Mouse (Mus musculus) large intestine, adult 2 months (tissue): Measurements from ENCODE around the gene Mecom. TPM values are rescaled to one million over a fixed set of nuclear protein-coding genes. Genes with fewer than 3 reads are reported as not detected.

Source experiments
- DNase-seq: peaks from one replicate; pipeline ENCODE4 v3.0.0-alpha.2; 2012; ENCODE audit warnings: low read depth, low spot score
- WGBS: fragments of 180-500 bp; shearing (Covaris S2); methylation state at CpG from one replicate; pipeline ENCODE4 v1.1.7; 2018; 5-methylcytosine and 5-hydroxymethylcytosine counted together
- polyA plus RNA-seq: library from polyadenylated mRNA; depleted of rRNA; stranded (reverse); fragments of >200 nt; gene quantifications from 2 replicates; pipeline ENCODE4 v1.2.3, GENCODE M21; 2012

Mecom gene
- polyA plus RNA-seq, 1 experiment: 4.4 TPM

DNA sequence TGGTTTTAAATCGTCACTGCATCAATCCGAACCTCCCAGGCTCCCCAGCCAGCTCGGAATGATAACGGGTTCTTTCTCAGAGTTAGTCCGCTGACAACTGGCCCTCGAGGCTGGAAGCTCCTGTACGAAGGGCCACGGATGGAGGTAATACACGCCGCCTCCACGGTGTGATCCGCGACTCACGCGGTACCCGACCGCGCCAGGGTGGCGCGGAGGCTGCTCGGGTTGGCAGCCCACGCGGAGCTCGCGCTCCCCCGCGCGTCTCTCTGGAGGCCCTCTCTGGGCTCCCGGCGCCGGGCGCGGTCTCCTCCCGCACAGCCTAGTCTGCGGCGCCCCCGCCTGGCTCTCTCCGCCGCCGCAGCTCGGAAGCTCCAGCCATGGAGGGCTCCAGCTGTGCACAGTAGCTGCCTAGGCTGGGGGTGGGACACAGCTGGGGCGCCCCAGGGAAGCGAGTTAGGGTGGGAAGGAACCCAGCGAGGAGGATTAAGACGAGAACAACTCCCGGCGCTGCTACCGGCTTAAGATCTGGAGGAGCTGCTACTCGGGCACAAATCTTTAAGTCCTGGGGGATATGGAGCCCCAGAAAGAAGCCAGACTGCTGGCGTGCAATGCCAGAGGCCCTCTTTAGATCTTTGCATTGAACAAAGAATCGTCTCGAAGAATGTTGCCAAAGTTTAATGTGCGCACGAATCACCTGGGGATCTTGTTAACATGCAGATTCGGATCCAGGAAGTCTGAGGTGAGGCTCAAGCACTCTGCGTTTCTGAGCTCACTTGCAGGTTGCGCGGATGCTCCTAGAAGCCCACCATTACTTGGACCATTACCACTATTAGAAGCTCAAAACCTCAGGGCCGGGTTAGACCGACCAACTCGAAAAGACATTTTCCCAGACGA is 32.7 kb downstream of the Mecom start:
- 2% methylated on average over 62 of the region's 62 CpGs for WGBS
- no peak for DNase-seq

DNA sequence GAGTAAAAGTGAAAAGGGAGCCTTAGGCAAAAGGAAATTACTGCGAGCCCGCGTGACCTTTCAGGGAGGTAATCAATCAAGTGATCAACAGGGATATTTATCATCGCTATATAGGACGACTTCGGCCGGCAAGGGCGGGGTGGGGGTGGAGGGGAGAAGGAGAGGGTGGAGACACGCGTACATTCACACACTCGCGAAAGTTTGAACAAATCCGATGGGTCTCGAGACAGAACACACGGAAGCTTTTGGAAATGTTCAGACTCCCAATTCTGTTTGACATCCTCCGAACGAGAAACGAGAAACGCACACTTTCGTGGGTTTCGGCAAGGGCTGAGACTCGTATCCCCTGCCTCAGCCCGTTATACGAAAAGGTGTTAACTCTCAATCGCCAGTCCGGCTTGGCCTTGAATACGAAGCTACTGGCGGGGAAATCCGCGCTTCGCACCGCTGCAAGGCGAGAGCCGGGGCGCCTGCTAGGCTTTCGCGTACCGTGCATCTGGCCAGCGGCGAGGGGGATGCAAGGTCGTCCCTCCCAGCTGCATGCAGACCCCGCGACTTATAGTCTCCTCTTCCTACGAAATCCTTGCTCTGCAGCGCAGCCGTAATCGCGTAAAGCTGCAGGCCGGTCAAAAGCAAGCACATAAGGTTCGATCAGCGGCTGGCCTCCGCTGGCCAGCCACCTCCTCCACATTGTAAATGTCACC is 33.6 kb downstream of the Mecom start:
- no peak for DNase-seq
- WGBS: 2% methylated on average over 52 of the region's 52 CpGs

DNA sequence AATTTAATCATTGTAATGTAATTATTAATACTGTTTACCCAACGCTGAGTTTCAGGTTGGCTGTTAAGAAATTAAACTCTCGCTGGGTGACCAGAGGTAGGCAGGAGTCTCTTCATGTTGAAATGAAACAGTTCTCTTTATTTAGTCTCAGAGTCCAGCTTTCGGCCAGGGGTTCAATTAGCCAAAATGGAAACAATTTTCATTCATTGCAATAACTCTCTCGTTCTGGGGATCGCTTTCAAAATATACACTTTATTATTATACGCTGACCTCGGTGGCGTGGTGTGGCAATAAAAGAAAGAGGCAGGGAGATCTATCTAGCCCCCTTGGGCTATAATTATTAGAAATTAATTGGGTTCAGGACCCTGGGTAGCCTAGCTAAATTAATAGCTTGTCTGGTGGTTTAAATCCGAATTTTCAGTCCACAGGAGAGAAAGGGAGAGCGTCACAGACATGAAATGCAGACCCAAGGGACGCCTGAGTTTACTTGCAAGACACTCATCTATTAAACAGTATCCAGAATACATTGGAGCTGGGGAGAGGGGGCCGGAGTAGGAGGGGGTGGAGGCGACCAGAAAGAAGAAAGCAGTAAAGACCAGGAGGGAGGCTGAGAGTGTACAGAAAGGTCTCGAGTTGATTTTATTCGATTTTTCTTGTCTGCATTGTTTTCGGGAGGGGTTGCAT is 34.4 kb downstream of the Mecom start:
- WGBS: 51% methylated on average over 16 of the region's 16 CpGs
- DNase-seq: no peak

DNA sequence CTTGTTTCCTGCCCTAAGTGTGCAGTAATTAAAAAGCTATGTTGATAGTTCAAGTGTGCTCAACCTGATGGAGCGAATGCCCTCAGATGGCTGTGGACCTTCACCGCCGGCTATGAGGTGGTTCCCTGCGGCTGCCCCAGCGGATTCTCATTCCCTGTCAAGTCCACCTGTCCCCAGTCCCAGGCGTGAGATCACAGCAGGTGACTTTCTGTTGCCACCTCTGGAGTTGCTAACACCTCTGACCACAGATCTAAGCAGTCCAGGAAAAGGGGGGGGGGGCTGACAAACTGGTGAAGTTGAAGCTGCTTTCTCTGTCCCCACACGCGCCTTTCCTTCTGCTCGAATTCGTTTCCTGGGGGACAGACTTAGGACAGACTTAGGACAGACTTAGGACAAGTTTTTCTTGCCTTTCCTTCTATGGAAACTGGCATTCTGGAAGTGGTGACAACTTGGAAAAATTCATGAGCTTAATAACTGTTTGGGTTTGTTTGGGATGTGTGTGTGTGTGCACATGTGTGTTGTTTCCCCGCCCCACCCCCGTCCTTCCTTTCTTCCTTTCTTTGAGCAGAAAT is 35.3 kb downstream of the Mecom start:
- WGBS: 64% methylated on average over 12 of the region's 12 CpGs
- no peak for DNase-seq

DNA sequence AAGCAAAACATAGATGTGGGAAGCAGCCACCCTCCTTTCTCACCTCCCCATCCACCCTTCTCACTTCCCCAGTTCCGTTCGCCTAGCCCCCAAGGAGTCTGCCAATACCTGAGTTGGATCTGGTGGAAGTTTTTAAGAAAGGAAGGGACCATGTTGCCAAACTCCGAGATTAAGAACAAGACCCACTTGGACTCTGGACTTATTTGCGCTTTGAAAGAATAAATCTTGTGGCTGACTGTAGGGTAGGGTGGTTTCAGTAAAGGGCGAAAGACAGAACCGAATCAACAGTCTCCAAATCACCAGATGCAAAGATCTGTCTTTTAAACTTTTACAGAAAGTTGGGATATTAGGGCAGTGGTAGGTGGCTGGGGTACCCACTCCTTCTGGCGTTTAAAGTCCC is 36.0 kb downstream of the Mecom start:
- 60% methylated on average over 7 of the region's 7 CpGs for WGBS
- no peak for DNase-seq

DNA sequence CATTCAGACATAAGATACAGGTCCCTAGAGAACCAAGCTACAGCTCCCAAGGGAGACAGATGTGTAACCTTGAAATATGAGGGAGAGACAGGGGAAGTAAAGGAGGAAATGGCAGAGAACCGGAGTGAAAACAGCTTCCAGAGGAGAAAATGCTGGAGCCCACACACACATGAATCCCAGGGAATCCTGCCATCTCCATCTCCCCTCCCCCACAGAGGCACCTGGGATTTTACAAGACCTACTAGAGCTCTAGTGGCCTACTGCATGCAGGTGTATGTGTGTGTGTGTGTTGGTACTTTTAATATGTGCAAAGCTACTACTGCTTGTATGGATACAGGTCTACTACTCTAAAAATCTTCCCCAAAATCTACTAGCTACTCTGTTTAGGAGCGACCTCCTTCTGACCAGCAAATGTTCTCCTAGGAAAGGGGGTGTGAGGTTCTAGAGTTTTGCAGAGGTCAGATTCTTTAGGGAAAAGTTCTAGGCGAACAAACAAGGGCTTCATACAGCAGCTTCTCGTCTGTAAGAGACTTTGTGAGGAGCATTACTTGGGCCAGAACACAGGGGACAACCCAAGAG is 36.7 kb downstream of the Mecom start:
- WGBS: 69% methylated on average over 4 of the region's 4 CpGs
- no peak for DNase-seq

DNA sequence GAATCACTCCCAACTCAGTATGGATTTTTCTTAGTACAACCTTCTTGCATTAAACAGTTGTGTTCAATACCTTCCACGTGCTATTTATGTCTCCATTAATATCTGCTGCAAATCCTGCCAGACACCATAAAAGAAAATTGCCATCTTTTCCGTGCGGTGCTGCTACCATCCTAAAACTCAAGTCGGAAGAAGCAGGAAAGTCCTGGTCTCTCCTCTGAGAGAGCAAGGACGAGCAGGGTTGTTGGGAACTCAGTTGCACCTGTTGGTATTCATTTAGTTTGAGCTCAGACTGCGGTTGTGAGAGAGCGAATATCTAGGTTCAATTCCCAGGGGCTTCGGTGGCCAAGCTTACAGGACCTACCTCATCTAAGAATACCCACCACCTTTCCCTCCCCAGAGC is 37.2 kb downstream of the Mecom start:
- DNase-seq: no peak
- 69% methylated on average over 8 of the region's 8 CpGs for WGBS

DNA sequence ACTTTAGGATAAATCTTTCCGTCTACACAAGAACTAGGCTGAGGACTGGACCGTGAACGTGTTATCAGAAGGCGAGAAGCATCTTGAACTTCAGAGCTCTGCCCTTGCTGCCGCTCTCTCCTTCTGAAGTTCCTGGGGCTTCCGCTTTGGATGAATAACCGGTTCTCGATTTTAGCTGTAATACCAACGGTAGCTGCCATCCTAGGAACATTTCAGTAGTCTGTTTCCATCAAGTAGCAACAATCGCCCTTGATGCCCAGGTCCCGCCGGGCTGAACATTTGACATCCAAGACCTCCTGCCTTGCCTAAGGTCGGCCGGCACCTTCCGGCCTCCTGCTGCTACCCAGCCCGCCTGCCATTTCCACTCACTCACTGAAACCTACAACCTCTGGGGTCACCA is 37.7 kb downstream of the Mecom start:
- no peak for DNase-seq
- 39% methylated on average over 16 of the region's 16 CpGs for WGBS

DNA sequence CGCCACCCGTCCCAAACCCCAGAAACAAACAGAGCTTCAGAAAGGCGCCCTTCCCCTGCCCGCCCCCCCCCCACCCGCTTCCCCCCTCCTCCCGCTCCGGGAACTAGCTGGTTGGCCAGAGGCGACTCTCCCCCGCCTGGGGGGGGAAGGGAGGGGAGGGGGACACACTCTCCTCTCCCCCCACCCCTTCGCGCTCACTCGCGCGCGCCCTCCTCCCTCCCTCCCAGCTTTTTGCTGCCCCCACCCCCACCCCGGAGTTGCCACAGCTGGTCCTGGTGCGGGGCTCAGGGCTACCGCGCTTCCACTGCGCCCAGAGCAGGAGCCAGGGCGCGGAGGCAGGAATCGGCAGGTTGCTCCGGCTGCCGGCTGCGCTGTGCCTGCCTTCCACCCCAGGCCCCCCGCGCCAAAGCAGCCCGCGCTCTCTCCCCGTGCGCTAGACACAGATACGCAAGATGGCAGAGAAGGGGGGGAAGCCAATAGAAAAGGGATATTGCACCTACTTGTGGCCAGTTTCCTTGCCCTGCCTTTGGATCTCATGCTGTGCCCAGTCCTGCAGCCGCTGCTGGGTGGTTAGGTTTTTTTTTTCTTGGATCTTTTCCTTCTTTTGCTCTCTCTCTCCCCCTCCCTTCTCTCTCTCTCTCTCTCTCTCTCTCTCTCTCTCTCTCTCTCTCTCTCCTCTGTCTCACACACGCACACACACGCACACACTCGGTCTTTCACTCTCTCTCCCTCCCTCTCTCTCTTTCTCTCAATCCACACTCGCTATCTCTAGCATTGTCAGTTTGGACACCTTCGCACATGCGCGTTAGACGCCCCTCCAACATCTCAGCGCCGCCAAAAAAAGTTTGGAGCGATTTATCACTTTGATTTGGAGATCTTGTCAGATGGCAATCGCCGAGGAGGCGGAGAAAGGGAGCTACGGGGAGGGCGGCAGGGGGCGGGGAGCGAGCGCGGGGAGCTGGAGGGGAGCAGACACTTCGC is 38.6 kb downstream of the Mecom start:
- no peak for DNase-seq
- WGBS: 2% methylated on average over 49 of the region's 55 CpGs

DNA sequence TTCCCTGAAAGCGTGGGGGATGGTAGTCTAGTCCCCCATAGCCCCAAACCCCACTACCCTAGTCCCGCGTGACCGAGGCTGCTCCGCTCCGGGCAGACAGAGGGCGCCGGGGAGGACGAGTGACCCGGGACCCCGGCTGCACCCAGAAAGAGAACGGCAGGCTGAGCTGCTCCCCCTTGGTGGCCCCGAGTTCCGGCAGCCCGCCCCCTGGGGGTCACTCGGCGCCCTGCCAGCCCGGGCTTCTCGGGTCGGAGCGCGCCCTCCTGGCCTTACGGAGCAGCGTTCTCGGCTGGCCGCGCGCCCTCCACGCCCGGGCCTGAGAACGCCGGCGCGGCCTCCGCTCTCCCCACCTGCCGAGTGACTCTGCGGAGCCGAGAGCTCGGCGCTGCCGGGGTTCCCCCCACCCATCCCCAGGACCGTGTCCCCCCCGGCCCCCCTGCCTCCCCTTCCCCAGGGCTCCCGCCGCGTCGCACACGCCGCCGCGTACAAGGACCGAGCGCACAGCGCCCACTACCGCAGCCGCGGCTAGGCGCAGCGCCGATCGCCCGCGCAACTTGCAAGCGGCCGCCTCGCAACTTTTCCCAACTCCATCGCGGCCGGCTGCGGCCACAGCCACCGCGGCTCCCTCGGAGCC is 39.4 kb downstream of the Mecom start:
- WGBS: under 1% methylated on average over 65 of the region's 73 CpGs
- no peak for DNase-seq

DNA sequence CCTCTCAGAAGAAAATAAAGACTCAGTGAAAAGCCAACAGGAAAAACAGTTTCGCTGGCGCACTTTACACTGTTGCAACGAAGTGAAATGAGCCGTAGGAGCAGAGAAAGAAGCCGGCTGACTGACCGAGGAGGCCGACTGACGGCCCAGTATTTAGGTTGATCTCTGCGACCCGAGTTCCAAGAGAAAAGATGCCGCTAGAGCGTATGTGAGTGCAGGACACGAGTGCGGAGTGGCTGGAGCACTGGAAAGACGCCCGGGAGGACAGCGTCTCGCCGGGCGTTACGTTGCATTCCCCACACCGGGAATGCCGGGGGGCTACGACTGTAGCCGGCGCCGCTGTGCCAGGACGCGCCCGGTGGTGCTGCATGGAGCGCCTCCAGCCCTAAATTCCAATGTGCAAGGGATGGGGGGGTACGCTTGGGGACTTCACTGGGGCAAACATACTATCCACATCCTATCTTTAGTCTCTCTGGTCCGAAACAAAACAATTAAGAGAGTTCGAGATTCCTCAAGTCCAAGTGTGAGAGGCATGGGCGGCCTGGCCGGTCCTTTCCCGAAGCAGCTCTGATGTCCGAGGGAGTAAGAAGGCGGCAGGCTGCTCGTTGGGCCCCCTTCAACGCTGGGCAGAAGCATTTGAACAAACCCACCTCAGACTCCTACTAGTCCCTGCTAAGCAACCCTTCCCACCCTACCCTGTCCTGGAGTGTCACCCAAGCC is 40.1 kb downstream of the Mecom start:
- 1% methylated on average over 41 of the region's 41 CpGs for WGBS
- no peak for DNase-seq

DNA sequence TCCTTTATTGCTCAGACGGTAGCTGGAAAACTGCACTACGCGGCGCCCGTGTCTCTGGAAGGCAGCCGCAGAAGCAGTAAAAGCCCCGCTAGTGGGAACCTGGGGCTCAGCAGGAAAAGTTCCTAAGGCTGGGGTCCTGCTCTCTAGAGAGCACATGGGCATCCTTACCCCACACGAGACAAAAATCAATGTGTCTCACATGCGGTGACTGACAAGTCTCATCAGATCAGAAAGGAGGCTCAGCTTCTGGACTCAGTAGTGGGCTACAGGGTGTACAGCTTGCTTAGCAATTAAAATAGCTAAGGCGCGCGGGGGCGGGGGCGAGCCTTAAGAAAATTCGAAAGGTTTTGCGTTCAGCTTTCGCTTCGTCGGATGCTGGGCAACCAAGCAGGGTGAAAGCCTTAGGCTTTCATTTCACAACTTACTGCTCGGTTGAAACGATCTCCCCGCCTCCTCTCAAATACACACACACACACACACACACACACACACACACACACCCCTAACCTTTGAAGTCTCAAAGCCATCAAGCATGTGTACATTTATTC is 40.7 kb downstream of the Mecom start:
- DNase-seq: no peak
- WGBS: 1% methylated on average over 22 of the region's 22 CpGs

DNA sequence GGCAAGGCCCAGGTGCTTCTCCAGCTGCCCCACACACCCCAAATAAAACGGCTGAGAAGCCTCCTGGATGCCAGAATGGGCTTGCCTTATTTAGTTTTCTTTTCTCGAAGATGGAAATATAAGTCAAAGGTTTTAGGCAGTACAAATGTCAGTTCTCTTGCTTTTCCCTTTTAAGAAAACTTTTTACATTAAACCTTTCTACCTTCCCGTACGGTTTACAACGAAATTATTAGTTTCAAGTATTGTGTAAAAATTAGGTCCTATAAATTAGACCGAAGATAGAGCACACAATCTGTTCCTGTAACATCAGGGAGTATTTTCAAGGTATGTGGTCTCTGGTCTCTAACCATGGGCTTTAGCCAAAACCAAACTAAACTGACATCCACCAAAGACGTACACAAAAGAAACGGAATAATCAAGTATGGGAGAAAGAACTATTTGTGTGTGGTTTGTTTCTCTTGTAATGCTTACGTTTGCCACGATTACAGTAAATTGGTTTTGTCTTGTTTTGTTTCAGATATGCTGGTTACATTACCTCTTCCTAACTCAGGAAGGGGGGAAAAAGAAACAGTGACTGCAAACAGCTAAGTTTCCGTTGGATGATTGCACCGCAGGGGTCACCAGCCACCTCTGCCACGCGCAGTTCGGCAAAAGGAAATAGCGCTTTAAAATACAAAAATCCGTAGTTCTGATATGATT is 41.3 kb downstream of the Mecom start:
- WGBS: 7% methylated on average over 17 of the region's 17 CpGs
- no peak for DNase-seq

DNA sequence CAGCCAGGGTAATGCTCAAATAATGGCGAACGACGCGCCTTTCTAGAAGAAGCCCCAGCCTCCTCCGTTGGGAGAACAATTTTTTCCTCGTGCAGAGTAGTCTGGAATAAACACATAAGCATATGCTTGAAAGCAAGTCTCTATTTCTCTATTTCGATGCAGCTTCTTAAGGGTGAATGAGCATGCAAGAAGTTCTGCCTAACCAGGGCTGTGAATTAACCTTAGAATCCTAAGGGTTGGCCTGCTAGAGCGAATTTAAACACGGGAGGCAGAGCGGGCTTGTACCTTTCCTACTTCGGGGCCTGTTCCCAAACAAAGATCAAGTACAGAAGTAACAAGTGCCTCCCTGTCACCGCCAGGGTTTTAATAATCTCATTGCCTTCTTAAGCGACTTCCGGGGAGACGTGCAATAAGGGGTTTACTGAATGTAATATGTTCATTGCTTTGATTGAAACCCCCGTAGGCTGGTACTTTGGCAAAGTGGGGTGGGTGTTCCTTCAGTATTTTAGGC is 42.0 kb downstream of the Mecom start:
- 24% methylated on average over 16 of the region's 16 CpGs for WGBS

DNA sequence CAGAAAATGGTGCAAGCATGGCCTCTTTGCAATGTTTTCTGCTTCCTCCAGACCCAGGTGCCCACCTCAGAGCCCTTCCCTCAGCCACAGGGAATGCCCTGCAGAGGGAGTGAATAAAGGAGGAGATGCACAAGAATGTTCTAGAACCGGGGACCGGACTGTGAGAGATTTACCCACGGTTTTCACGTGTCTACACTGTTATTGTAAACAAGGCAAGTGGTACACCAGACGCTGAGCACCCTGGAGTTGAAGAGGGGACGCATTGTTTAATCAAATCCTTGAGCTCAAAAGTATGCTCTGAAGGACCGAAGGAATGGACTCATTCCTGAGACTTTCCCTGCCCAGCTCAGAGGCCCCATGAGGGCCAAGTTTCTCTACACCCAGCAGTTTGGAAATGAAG is 43.2 kb downstream of the Mecom start:
- no peak for DNase-seq
- WGBS: 30% methylated on average over 7 of the region's 7 CpGs

More for the DNA sequence above, 42.0 kb downstream of the Mecom start:
- no peak for DNase-seq

DNA sequence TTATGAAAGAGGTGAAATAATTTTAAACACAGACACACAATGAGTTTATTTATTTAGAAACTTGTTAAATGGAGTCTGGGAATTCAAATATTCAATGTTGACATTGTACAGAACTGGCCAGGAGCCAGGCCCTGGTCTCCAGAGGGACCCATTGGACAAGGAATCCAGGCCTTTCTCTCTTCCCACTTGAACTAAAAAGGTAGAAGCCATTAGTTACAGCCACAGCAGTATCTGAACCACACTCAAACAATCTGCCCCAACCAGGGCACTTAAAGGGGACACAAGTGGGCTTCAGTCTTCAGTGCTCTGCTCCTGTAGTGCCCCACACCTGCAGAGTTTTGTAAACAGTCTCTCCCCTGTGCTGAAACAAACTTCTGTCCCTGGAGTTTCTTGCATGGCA is 44.0 kb downstream of the Mecom start:
- no peak for DNase-seq
